ENCODE assay signal across 18 mouse cellular contexts in genomic region chr4:97377593-97378542, GRCm38 (mm10).
DNase-seq lines count a peak whose midpoint lies in the region; ATAC-seq and TF ChIP-seq lines count a peak whose summit lies in the region.
"Had no signal": no experiment of that assay in that cellular context is flagged by ENCODE, and none has a peak within 500 bp of the region (broad histone marks: within the 10 kb centered on the region; RNA-seq: fewer than 3 reads in every experiment).

No protein-coding gene starts in this region.

- peaks cover 3% of the 10 kb centered on the region; the same call in 1 of the 2 replicates for H3K4me1 ChIP-seq in kidney, postnatal 0 days (replicated peaks; ENCODE audit: insufficient read depth, low read length)
- H3K4me1 ChIP-seq in forebrain, embryonic 12.5 days = peaks cover 7% of the 10 kb centered on the region
- no peaks in the 10 kb centered on the region; the same call in none of the 2 replicates for H3K4me1 ChIP-seq in hindbrain, embryonic 12.5 days
- H3K4me1 ChIP-seq in neural tube, embryonic 12.5 days = no peaks in the 10 kb centered on the region
- H3K4me1 ChIP-seq: kidney, embryonic 15.5 days; liver, embryonic 12.5 days had no signal

- 39% methylated on average over 8 of the region's 8 CpGs for WGBS in kidney, postnatal 0 days
- WGBS in forebrain, embryonic 12.5 days = 18% methylated on average over 8 of the region's 8 CpGs
- 30% methylated on average over 8 of the region's 8 CpGs for WGBS in hindbrain, embryonic 12.5 days
- 23% methylated on average over 8 of the region's 8 CpGs for WGBS in neural tube, embryonic 12.5 days

- ATAC-seq in kidney, postnatal 0 days (replicated peaks; ENCODE audit: low FRiP score, low read depth) = no peak
- ATAC-seq in forebrain, embryonic 12.5 days (ENCODE audit: low FRiP score) = peak; percentile 60; the same call in 1 of the 2 replicates
- peak; percentile 43 for ATAC-seq in hindbrain, embryonic 12.5 days (ENCODE audit: low FRiP score)
- ATAC-seq in neural tube, embryonic 12.5 days (ENCODE audit: low FRiP score, low read depth) = peak; percentile 57; the same call in 1 of the 2 replicates
- ATAC-seq: intestine, embryonic 16.5 days; liver, embryonic 12.5 days; lung, postnatal 0 days had no signal

- H3K4me2 ChIP-seq in kidney, postnatal 0 days (ENCODE audit: low read length) = no peak overlapping the region
- no peak overlapping the region for H3K4me2 ChIP-seq in forebrain, embryonic 12.5 days
- no peak overlapping the region for H3K4me2 ChIP-seq in hindbrain, embryonic 12.5 days (replicated peaks)
- no peak overlapping the region for H3K4me2 ChIP-seq in neural tube, embryonic 12.5 days (replicated peaks)
- H3K4me2 ChIP-seq: kidney, embryonic 15.5 days; liver, embryonic 12.5 days had no signal

- DNase-seq in kidney, postnatal 0 days (ENCODE audit: low spot score) = peak; percentile 15
- DNase-seq in kidney, postnatal 4 days = no peak
- DNase-seq in left cerebral cortex, postnatal 25 days (ENCODE audit: low spot score in 2 of 2) = no peak
- DNase-seq in layer of hippocampus, adult 18-20 months (ENCODE audit: low spot score in 2 of 2) = no peak
- no peak for DNase-seq in left cerebral cortex, adult 2 months (ENCODE audit: extremely low spot score in 1 of 2, low spot score in 2 of 2)
- DNase-seq: adrenal gland, postnatal 10 days; B cell, adult 2 months; cerebellum, adult 2 months; gastrocnemius, postnatal 36 days; right cerebral cortex, postnatal 4 days; thymus, postnatal 25 days had no signal

- H3K27ac ChIP-seq in kidney, postnatal 0 days = no peak overlapping the region
- no peak overlapping the region for H3K27ac ChIP-seq in forebrain, embryonic 12.5 days
- no peak overlapping the region for H3K27ac ChIP-seq in hindbrain, embryonic 12.5 days
- no peak overlapping the region for H3K27ac ChIP-seq in neural tube, embryonic 12.5 days
- no peak overlapping the region for H3K27ac ChIP-seq in left cerebral cortex, adult 2 months
- H3K27ac ChIP-seq: kidney, embryonic 15.5 days; liver, embryonic 12.5 days had no signal

- no peaks in the 10 kb centered on the region for H3K36me3 ChIP-seq in kidney, postnatal 0 days (ENCODE audit: insufficient read depth, low read length)
- no peaks in the 10 kb centered on the region for H3K36me3 ChIP-seq in forebrain, embryonic 12.5 days (replicated peaks)
- H3K36me3 ChIP-seq in hindbrain, embryonic 12.5 days = no peaks in the 10 kb centered on the region
- H3K36me3 ChIP-seq in neural tube, embryonic 12.5 days = no peaks in the 10 kb centered on the region
- H3K36me3 ChIP-seq: kidney, embryonic 15.5 days; liver, embryonic 12.5 days had no signal

- no peak overlapping the region for H3K4me3 ChIP-seq in kidney, postnatal 0 days (replicated peaks; ENCODE audit: low read depth, low read length)
- no peak overlapping the region for H3K4me3 ChIP-seq in forebrain, embryonic 12.5 days (replicated peaks)
- H3K4me3 ChIP-seq in hindbrain, embryonic 12.5 days = no peak overlapping the region
- H3K4me3 ChIP-seq in neural tube, embryonic 12.5 days = no peak overlapping the region
- no peak overlapping the region for H3K4me3 ChIP-seq in left cerebral cortex, adult 2 months
- H3K4me3 ChIP-seq: kidney, embryonic 15.5 days; liver, embryonic 12.5 days had no signal

- TF ChIP-seq CTCF in kidney, postnatal 0 days (IDR thresholded peaks at IDR 0.05; ENCODE audit: low read depth) = no peak
- TF ChIP-seq CTCF in left cerebral cortex, adult 2 months (IDR thresholded peaks at IDR 0.05) = no peak

- H3K27me3 ChIP-seq in kidney, postnatal 0 days (ENCODE audit: insufficient read depth, low read length) = no peaks in the 10 kb centered on the region
- no peaks in the 10 kb centered on the region for H3K27me3 ChIP-seq in forebrain, embryonic 12.5 days
- no peaks in the 10 kb centered on the region for H3K27me3 ChIP-seq in hindbrain, embryonic 12.5 days
- no peaks in the 10 kb centered on the region for H3K27me3 ChIP-seq in neural tube, embryonic 12.5 days (replicated peaks)
- H3K27me3 ChIP-seq: kidney, embryonic 15.5 days; liver, embryonic 12.5 days had no signal

- intact Hi-C loops in left cerebral cortex, postnatal 25 days (cut with DNase I) = no loop called here
- intact Hi-C loops in left cerebral cortex, adult 2 months (cut with DNase I) = no loop called here

- H3K9ac ChIP-seq in kidney, postnatal 0 days (ENCODE audit: low read depth, low read length) = no peak overlapping the region
- H3K9ac ChIP-seq in forebrain, embryonic 12.5 days = no peak overlapping the region
- H3K9ac ChIP-seq in hindbrain, embryonic 12.5 days = no peak overlapping the region
- no peak overlapping the region for H3K9ac ChIP-seq in neural tube, embryonic 12.5 days
- H3K9ac ChIP-seq: kidney, embryonic 15.5 days; liver, embryonic 12.5 days had no signal

- H3K9me3 ChIP-seq in kidney, postnatal 0 days (replicated peaks; ENCODE audit: low read length) = no peaks in the 10 kb centered on the region
- no peaks in the 10 kb centered on the region for H3K9me3 ChIP-seq in forebrain, embryonic 12.5 days
- H3K9me3 ChIP-seq in hindbrain, embryonic 12.5 days (replicated peaks) = no peaks in the 10 kb centered on the region
- no peaks in the 10 kb centered on the region for H3K9me3 ChIP-seq in neural tube, embryonic 12.5 days
- H3K9me3 ChIP-seq: kidney, embryonic 15.5 days; liver, embryonic 12.5 days had no signal
